Mouse (Mus musculus) megakaryocyte, embryonic 14.5 days (primary cell): Measurements from ENCODE around the gene Slc25a17. TPM values are rescaled to one million over a fixed set of nuclear protein-coding genes. Genes with fewer than 3 reads are reported as not detected.

Experiments
- H3K27me3 ChIP-seq: replicated peaks from 2 replicates; pipeline ENCODE3; 2012; ENCODE audit warnings: inconsistent platforms
- H3K36me3 ChIP-seq: replicated peaks from 2 replicates; pipeline ENCODE3; 2012; ENCODE audit warnings: low read length, inconsistent platforms, mixed read lengths
- H3K4me1 ChIP-seq: 2 replicates; pipeline ENCODE4 v1.6.1; 2012; ENCODE audit warnings: inconsistent platforms
- H3K4me3 ChIP-seq: replicated peaks from 2 replicates; pipeline ENCODE3; 2012; ENCODE audit warnings: moderate library complexity, mild to moderate bottlenecking, inconsistent platforms
- H3K9me3 ChIP-seq: 2 replicates; pipeline ENCODE4 v1.6.1; 2012; ENCODE audit warnings: inconsistent platforms
- FLI1 ChIP-seq: IDR thresholded peaks from 2 replicates; pipeline ENCODE4 v1.6.1; 2012; ENCODE audit warnings: low read length, inconsistent platforms, mixed read lengths
- GATA1 ChIP-seq: IDR thresholded peaks from 3 replicates; pipeline ENCODE4 v1.6.1; 2012; ENCODE audit warnings: mixed read lengths, low read length, inconsistent platforms, borderline replicate concordance
- polyA plus RNA-seq: library from polyadenylated mRNA; stranded (reverse); fragments of >175 nt; gene quantifications from 2 replicates; pipeline ENCODE4 v1.2.3, GENCODE M21; 2012; ENCODE audit warnings: low replicate concordance; ENCODE audit not compliant: insufficient read depth

Slc25a17 gene
- polyA plus RNA-seq, 1 experiment = 3.7 TPM

- no peak for TF ChIP-seq FLI1
- no peak for TF ChIP-seq GATA1
- no peak overlapping the region for H3K4me3 ChIP-seq
- H3K27me3 ChIP-seq = peaks cover 8% of the 10 kb centered on the region
- H3K4me1 ChIP-seq = peaks cover 9% of the 10 kb centered on the region; the same call in 1 of the 2 replicates
- peaks cover 8% of the 10 kb centered on the region; the same call in 1 of the 2 replicates for H3K9me3 ChIP-seq
- H3K36me3 ChIP-seq = no peaks in the 10 kb centered on the region
Measured at GRCm38 (mm10) chr15:81294897-81295296, 65.7 kb downstream of the Slc25a17 start.

- Histone ChIP-seq H3K4me3 (no peak overlapping the region), H3K36me3 (no peaks in the 10 kb centered on the region), H3K4me1 (peaks cover 9% of the 10 kb centered on the region; the same call in 1 of the 2 replicates), H3K27me3 (peaks cover 8% of the 10 kb centered on the region), H3K9me3 (peaks cover 10% of the 10 kb centered on the region; the same call in 1 of the 2 replicates)
- TF ChIP-seq FLI1 (no peak), GATA1 (no peak)
Measured at GRCm38 (mm10) chr15:81294386-81294785, 66.2 kb downstream of the Slc25a17 start.

GRCm38 (mm10) chr15:81290747-81291146, 69.9 kb downstream of the Slc25a17 start:
- H3K4me3 ChIP-seq = no peak overlapping the region
- no peaks in the 10 kb centered on the region for H3K36me3 ChIP-seq
- peaks cover 15% of the 10 kb centered on the region; the same call in 1 of the 2 replicates for H3K9me3 ChIP-seq
- peaks cover 9% of the 10 kb centered on the region; the same call in 1 of the 2 replicates for H3K4me1 ChIP-seq
- peaks cover 10% of the 10 kb centered on the region for H3K27me3 ChIP-seq
- TF ChIP-seq FLI1 (no peak), GATA1 (no peak)

GRCm38 (mm10) chr15:81290230-81290629, 70.4 kb downstream of the Slc25a17 start:
- no peak overlapping the region for H3K4me3 ChIP-seq
- peaks cover 15% of the 10 kb centered on the region; the same call in 1 of the 2 replicates for H3K9me3 ChIP-seq
- no peaks in the 10 kb centered on the region for H3K36me3 ChIP-seq
- H3K4me1 ChIP-seq = peaks cover 6% of the 10 kb centered on the region; the same call in 1 of the 2 replicates
- no peak for TF ChIP-seq FLI1
- no peak for TF ChIP-seq GATA1
- H3K27me3 ChIP-seq = peaks cover 12% of the 10 kb centered on the region

- 0 out of 2 replicates have a peak, but pooled peaks cover 4% of the 10 kb centered on the region for H3K9me3 ChIP-seq
- no peaks in the 10 kb centered on the region for H3K36me3 ChIP-seq
- H3K27me3 ChIP-seq = peaks cover 11% of the 10 kb centered on the region
- no peak for TF ChIP-seq GATA1
- no peak for TF ChIP-seq FLI1
- no peak overlapping the region for H3K4me3 ChIP-seq
- peaks cover 7% of the 10 kb centered on the region; the same call in 1 of the 2 replicates for H3K4me1 ChIP-seq
Measured at GRCm38 (mm10) chr15:81284121-81284734, 76.4 kb downstream of the Slc25a17 start.

- TF ChIP-seq GATA1 = no peak
- TF ChIP-seq FLI1 = no peak
- Histone ChIP-seq H3K27me3 (peaks cover 16% of the 10 kb centered on the region), H3K9me3 (no peaks in the 10 kb centered on the region), H3K36me3 (no peaks in the 10 kb centered on the region), H3K4me1 (no peaks in the 10 kb centered on the region), H3K4me3 (no peak overlapping the region)
Measured at GRCm38 (mm10) chr15:81278699-81279098, 81.9 kb downstream of the Slc25a17 start.

- H3K27me3 ChIP-seq = peaks cover 21% of the 10 kb centered on the region
- H3K4me1 ChIP-seq = no peaks in the 10 kb centered on the region
Measured at GRCm38 (mm10) chr15:81277928-81278327, 82.7 kb downstream of the Slc25a17 start.

GRCm38 (mm10) chr15:81273361-81273760, 87.3 kb downstream of the Slc25a17 start:
- H3K4me3 ChIP-seq = no peak overlapping the region
- no peaks in the 10 kb centered on the region for H3K36me3 ChIP-seq
- H3K9me3 ChIP-seq = peaks cover 5% of the 10 kb centered on the region
- no peak for TF ChIP-seq FLI1
- H3K4me1 ChIP-seq = no peaks in the 10 kb centered on the region
- H3K27me3 ChIP-seq = peaks cover 32% of the 10 kb centered on the region

More at GRCm38 (mm10) chr15:81277928-81278327, 82.7 kb downstream of the Slc25a17 start:
- Histone ChIP-seq H3K4me3 (no peak overlapping the region), H3K36me3 (no peaks in the 10 kb centered on the region), H3K9me3 (no peaks in the 10 kb centered on the region)
- TF ChIP-seq FLI1 (no peak), GATA1 (no peak)

- no peak for TF ChIP-seq FLI1
- no peak for TF ChIP-seq GATA1
- H3K36me3 ChIP-seq = no peaks in the 10 kb centered on the region
- H3K4me3 ChIP-seq = no peak overlapping the region
- H3K9me3 ChIP-seq = peaks cover 7% of the 10 kb centered on the region
- H3K27me3 ChIP-seq = peaks cover 28% of the 10 kb centered on the region
- peaks cover under 1% of the 10 kb centered on the region; the same call in 1 of the 2 replicates for H3K4me1 ChIP-seq
Measured at GRCm38 (mm10) chr15:81272305-81273053, 88.1 kb downstream of the Slc25a17 start.

Other genes starting within 250 kb of the Slc25a17 start
- gene Mrtfa, start 170.1 kb downstream of the Slc25a17 start, polyA plus RNA-seq = 138 and 254 TPM in 2 replicates
- not detected in 2 replicates for gene Mchr1, start 125.3 kb downstream of the Slc25a17 start, polyA plus RNA-seq
- gene St13, start 39.3 kb upstream of the Slc25a17 start, polyA plus RNA-seq = 33.7 and 151 TPM in 2 replicates
- gene Xpnpep3, start 39.3 kb upstream of the Slc25a17 start, polyA plus RNA-seq = 0.21 and 3.4 TPM in 2 replicates
- not detected in 2 replicates for gene Dnajb7, start 47.5 kb upstream of the Slc25a17 start, polyA plus RNA-seq
- 14.1 and 67.6 TPM in 2 replicates for gene Rbx1, start 105.5 kb upstream of the Slc25a17 start, polyA plus RNA-seq
- gene Ep300, start 224.5 kb upstream of the Slc25a17 start, polyA plus RNA-seq = 8.5 and 14.3 TPM in 2 replicates